Mouse (Mus musculus) liver, embryonic 11.5 days (tissue): ENCODE data around the gene Neurl1b. TPM values are rescaled to one million over a fixed set of nuclear protein-coding genes. Genes with fewer than 3 reads are reported as not detected.

ENCODE experiments used
- ATAC-seq: fragments of 200-750 bp; cut with Nextera tagmentation; replicated peaks from 2 replicates; pipeline ENCODE4 v1.8.0; 2017; ENCODE audit warnings: moderate number of reproducible peaks, mild to moderate bottlenecking, moderate TSS enrichment, moderate library complexity; ENCODE audit not compliant: low FRiP score
- DNase-seq: peaks from one replicate; pipeline ENCODE4 v3.0.0-alpha.2; 2017; ENCODE audit warnings: low spot score
- H3K27ac ChIP-seq: fragments of 300-500 bp; sonication (generic); 2 replicates; pipeline ENCODE4 v1.5.1; 2014; ENCODE audit warnings: mild to moderate bottlenecking, low read depth, low read length, control low read depth
- H3K27me3 ChIP-seq: fragments of 300-500 bp; sonication (generic); replicated peaks from 2 replicates; pipeline ENCODE4 v1.6.1; 2014; ENCODE audit warnings: low read length, mixed read lengths; ENCODE audit not compliant: control insufficient read depth, insufficient read depth
- H3K36me3 ChIP-seq: fragments of 300-500 bp; sonication (generic); 2 replicates; pipeline ENCODE4 v1.6.1; 2014; ENCODE audit warnings: mild to moderate bottlenecking, low read length, moderate library complexity, mixed read lengths; ENCODE audit not compliant: control insufficient read depth, insufficient read depth
- H3K4me1 ChIP-seq: fragments of 300-500 bp; sonication (generic); replicated peaks from 2 replicates; pipeline ENCODE4 v1.6.1; 2014; ENCODE audit warnings: low read length, mixed read lengths; ENCODE audit not compliant: control insufficient read depth, insufficient read depth
- H3K4me2 ChIP-seq: fragments of 300-500 bp; sonication (generic); 2 replicates; pipeline ENCODE4 v1.6.1; 2014; ENCODE audit warnings: mild to moderate bottlenecking, control low read depth, moderate library complexity
- H3K4me3 ChIP-seq: fragments of 300-500 bp; sonication (generic); 2 replicates; pipeline ENCODE4 v1.5.1; 2014; ENCODE audit warnings: low read depth, low read length, control low read depth
- H3K9ac ChIP-seq: fragments of 300-500 bp; sonication (generic); 2 replicates; pipeline ENCODE4 v1.6.1; 2014; ENCODE audit warnings: low read depth, low read length, control low read depth
- H3K9me3 ChIP-seq: fragments of 300-500 bp; sonication (generic); 2 replicates; pipeline ENCODE4 v1.6.1; 2016; ENCODE audit warnings: low read length, inconsistent platforms, mixed read lengths; ENCODE audit not compliant: control insufficient read depth
- WGBS: fragments of 180-500 bp; shearing (Covaris S2); extraction: QIAGEN DNeasy Blood & Tissue Kit; methylation state at CpG from one replicate; pipeline ENCODE4 v1.1.7; 2014; 5-methylcytosine and 5-hydroxymethylcytosine counted together
- polyA plus RNA-seq: library from polyadenylated mRNA; unstranded; fragments of >200 nt; fragmentation: Nextera tagmentation; extraction: Ambion mirVana; gene quantifications from 2 replicates; pipeline ENCODE4 v1.2.1, GENCODE M21; 2014

Gene Neurl1b
- polyA plus RNA-seq, 1 experiment from 2014 or later, result 0.12 TPM

DNA sequence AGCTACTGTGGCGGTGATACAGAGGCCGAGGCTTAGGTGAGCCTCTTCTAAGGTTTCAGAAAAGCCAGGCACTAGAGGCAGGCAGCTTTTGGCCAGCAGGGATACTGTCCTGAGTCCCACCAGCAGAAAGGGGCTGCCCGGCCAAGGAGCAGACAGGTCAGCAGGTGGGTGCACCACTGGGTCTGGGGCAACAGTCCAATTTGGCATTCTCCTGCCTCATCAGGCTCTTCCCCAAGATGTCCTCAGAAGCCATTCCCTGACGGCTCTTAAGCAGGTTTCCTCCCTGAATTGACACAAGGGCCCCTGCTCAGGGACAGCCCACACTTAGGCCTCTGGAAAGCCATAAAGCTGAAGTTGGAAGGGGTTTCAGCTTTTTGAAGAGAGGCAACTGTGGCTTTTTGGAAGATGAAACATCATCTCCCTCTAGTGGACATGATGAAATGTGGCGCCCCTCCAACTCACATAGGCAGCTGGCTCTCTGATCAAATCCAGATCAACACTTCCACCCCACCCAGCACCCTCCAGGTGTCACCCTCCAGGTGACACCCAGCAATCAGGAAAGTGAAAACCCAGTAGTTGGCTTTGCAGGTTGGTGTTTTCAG, 37.8 kb downstream of the Neurl1b start:
- H3K27me3 ChIP-seq, result no peaks in the 10 kb centered on the region
- DNase-seq (no peak), ATAC-seq (no peak)
- H3K9ac ChIP-seq, result no peak overlapping the region
- H3K4me1 ChIP-seq, result no peaks in the 10 kb centered on the region
- no peak overlapping the region for H3K4me2 ChIP-seq
- H3K9me3 ChIP-seq, result no peaks in the 10 kb centered on the region
- H3K36me3 ChIP-seq, result no peaks in the 10 kb centered on the region
- no peak overlapping the region for H3K27ac ChIP-seq
- 55% methylated on average over 5 of the region's 5 CpGs for WGBS
- no peak overlapping the region for H3K4me3 ChIP-seq

DNA sequence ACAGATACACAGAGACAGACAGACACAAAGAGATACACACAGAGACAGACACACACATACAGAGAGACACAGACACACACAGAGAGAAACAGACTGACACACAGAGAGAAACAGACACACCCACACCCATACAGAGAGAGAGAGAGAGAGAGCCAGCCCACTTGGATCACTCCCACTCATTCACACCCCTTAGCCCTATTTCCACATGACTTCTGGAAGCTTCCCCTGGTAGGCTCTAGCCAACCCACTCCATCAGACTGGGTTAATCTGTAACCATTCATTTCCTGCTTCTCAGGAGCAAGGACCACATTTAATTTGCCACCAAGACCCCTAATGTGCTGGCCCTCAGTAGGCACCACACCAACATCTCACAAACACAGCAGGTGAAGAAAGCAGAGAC, 42.9 kb downstream of the Neurl1b start:
- ATAC-seq (no peak), DNase-seq (no peak)
- H3K4me2 ChIP-seq, result no peak overlapping the region; the same call in 1 of the 2 replicates
- no peaks in the 10 kb centered on the region for H3K36me3 ChIP-seq
- no peak overlapping the region for H3K4me3 ChIP-seq
- 0 out of 2 replicates have a peak overlapping the region, but pooled peaks have one; percentile 18 for H3K9ac ChIP-seq
- no peak overlapping the region for H3K27ac ChIP-seq
- H3K9me3 ChIP-seq, result no peaks in the 10 kb centered on the region
- H3K4me1 ChIP-seq, result no peaks in the 10 kb centered on the region
- H3K27me3 ChIP-seq, result no peaks in the 10 kb centered on the region

DNA sequence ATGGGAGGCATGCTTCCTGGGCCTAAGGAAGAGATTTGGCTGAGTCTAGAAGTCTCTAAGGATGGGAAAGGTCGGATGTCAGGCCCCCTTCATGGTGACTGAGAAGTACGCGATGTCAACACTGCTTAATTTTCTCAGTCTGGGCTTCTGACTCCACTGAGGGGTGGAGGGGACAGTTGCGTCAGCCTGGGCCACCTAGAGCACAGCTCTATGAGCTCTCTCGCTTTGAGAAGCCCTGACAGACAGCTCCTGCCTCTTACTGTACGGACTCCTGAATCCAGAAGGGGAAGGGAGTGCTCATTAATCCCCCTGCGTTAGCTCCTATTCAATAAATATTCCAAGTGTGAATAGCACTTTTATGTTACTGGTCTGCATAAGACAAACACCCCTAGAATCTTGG, 43.4 kb downstream of the Neurl1b start:
- no peak overlapping the region for H3K9ac ChIP-seq
- DNase-seq (no peak), ATAC-seq (no peak)
- no peak overlapping the region for H3K27ac ChIP-seq
- H3K27me3 ChIP-seq, result no peaks in the 10 kb centered on the region
- H3K36me3 ChIP-seq, result no peaks in the 10 kb centered on the region
- no peaks in the 10 kb centered on the region for H3K4me1 ChIP-seq
- no peak overlapping the region; the same call in 1 of the 2 replicates for H3K4me2 ChIP-seq
- no peaks in the 10 kb centered on the region for H3K9me3 ChIP-seq
- WGBS, result 67% methylated on average over 7 of the region's 7 CpGs
- no peak overlapping the region for H3K4me3 ChIP-seq

DNA sequence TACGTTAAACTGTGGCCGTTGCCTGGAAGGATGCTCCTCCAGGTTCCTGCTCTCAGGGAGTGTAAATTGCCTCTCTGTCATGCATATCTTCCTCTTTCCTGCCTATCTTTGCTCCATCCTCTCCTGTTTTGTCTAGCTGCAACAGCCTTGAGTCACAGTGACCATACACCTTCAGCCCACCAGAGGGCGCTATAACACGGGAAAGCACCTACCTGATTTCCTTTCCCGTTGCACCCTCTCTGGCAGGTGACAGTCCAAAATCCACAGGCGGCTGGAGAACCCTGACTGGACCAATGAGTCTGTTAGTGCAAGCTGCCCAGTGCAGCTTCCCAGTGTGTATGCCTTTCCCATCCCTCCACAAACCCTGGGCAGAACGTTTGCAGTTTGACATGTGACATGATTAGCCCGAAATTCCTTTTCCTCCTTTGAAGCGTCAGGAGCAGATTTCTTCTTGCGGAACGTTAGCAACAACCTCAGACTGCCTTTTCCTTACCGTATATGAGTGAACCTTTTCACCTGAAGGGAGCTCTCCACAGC, 48.1 kb downstream of the Neurl1b start:
- H3K27ac ChIP-seq, result no peak overlapping the region
- H3K27me3 ChIP-seq, result no peaks in the 10 kb centered on the region
- no peak overlapping the region for H3K4me3 ChIP-seq
- H3K36me3 ChIP-seq, result no peaks in the 10 kb centered on the region
- no peak overlapping the region for H3K9ac ChIP-seq
- H3K4me2 ChIP-seq, result no peak overlapping the region
- no peaks in the 10 kb centered on the region for H3K9me3 ChIP-seq
- WGBS, result 25% methylated on average over 12 of the region's 12 CpGs
- ATAC-seq (no peak), DNase-seq (peak; percentile 68)
- 0 out of 2 replicates have a peak, but pooled peaks cover 2% of the 10 kb centered on the region for H3K4me1 ChIP-seq

DNA sequence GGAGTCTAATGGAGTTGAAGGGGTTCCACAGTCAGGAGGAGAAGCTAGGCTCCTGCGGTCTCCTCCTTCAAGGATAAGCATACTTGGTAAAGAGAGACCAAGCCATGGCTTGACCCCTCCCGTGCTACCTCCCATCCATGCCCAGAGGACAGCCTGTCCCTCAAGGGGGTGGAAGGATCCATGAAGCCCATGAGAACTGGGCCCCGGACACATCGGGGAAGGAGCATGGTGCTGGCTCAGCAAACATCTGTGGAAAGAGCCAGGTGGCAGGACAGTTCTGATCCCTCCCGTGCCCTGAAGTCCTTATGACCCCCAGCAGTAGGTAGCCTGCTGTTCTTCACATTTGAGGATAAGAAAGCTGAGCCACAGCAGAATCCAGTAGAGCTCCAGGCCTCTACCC, 48.8 kb downstream of the Neurl1b start:
- H3K27ac ChIP-seq, result no peak overlapping the region
- WGBS, result 82% methylated on average over 5 of the region's 5 CpGs
- H3K9ac ChIP-seq, result no peak overlapping the region
- ATAC-seq (no peak), DNase-seq (no peak)
- no peak overlapping the region for H3K4me2 ChIP-seq
- 0 out of 2 replicates have a peak, but pooled peaks cover 2% of the 10 kb centered on the region for H3K4me1 ChIP-seq
- H3K4me3 ChIP-seq, result no peak overlapping the region
- H3K36me3 ChIP-seq, result no peaks in the 10 kb centered on the region
- no peaks in the 10 kb centered on the region for H3K27me3 ChIP-seq
- no peaks in the 10 kb centered on the region for H3K9me3 ChIP-seq

DNA sequence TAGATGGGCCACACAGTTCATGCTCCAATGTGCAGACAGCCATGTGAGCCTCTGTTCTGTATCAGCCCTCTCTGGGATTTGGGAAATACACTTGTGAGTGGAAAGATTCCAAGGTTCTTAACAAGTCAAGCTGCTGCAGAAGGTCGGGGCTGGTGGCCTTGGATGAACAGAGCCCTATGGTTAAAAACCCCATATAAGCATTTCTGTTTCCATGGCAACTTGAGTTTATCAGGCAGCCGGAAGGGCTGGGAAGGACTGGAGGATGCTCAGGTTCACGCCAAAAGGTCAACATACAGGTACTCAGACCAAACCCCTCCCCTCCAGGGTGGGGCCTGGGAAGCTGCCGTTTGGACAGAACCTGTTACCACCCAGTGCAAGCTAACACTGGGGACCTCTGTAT, 49.4 kb downstream of the Neurl1b start:
- no peak overlapping the region for H3K9ac ChIP-seq
- 47% methylated on average over 4 of the region's 4 CpGs for WGBS
- H3K27ac ChIP-seq, result peak overlapping the region; percentile 43

DNA sequence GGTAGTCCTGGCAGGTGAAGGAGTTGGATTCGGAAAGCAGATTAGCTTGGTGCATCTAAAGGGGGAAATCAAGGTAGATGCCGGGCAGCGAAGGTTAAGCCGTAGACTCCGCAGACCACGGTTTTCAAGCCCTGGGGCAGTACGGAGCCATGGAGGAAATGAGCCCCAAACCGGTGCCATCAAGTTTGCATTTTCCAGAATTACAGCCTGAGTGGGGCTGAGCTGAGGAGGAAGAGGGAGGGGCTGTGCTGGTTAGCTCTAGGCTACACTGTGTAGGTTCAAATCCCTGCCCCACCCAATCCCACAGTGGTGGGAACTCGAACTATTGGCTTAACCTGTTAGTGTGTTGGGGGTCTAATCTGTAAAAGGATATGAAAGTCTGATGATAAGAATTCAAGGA, 49.9 kb downstream of the Neurl1b start:
- Histone ChIP-seq H3K27ac (peak overlapping the region; percentile 43), H3K9ac (no peak overlapping the region), H3K4me1 (0 out of 2 replicates have a peak, but pooled peaks cover 2% of the 10 kb centered on the region), H3K4me3 (no peak overlapping the region), H3K9me3 (no peaks in the 10 kb centered on the region), H3K4me2 (no peak overlapping the region), H3K36me3 (no peaks in the 10 kb centered on the region), H3K27me3 (no peaks in the 10 kb centered on the region)
- WGBS, result 77% methylated on average over 9 of the region's 9 CpGs
- no peak for DNase-seq
- ATAC-seq, result no peak

More for the DNA sequence above, 49.4 kb downstream of the Neurl1b start:
- no peaks in the 10 kb centered on the region for H3K36me3 ChIP-seq
- no peak overlapping the region for H3K4me3 ChIP-seq
- DNase-seq, result no peak
- H3K4me2 ChIP-seq, result no peak overlapping the region
- H3K9me3 ChIP-seq, result no peaks in the 10 kb centered on the region
- no peaks in the 10 kb centered on the region for H3K27me3 ChIP-seq
- no peak for ATAC-seq
- 0 out of 2 replicates have a peak, but pooled peaks cover 2% of the 10 kb centered on the region for H3K4me1 ChIP-seq

DNA sequence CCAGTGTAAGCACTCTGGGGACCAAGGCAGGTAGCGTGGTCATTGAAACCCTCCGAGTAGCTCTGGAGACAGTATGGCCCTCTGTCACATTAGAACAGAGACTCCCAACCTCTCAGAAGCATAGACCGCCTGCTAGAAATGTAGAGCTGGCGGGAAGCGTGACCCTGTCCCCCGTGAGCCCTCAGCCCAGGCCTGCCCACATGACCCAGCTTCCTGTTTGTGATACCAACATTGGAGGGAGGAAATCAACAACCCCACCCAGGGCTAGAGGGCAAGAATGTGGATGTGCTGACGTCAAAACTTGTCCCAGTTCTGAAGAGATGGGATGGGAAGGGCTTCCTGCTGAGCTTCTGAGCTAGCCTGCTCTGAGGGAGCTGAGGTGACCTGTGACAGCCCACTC, 50.3 kb downstream of the Neurl1b start:
- Histone ChIP-seq H3K4me2 (no peak overlapping the region), H3K27me3 (no peaks in the 10 kb centered on the region), H3K9me3 (no peaks in the 10 kb centered on the region), H3K27ac (peak overlapping the region; percentile 43), H3K4me3 (no peak overlapping the region), H3K36me3 (no peaks in the 10 kb centered on the region), H3K4me1 (0 out of 2 replicates have a peak, but pooled peaks cover 2% of the 10 kb centered on the region), H3K9ac (no peak overlapping the region)
- WGBS, result 59% methylated on average over 7 of the region's 7 CpGs
- 0 out of 2 replicates have a peak, but pooled peaks have one; percentile 22 for ATAC-seq
- DNase-seq, result no peak

DNA sequence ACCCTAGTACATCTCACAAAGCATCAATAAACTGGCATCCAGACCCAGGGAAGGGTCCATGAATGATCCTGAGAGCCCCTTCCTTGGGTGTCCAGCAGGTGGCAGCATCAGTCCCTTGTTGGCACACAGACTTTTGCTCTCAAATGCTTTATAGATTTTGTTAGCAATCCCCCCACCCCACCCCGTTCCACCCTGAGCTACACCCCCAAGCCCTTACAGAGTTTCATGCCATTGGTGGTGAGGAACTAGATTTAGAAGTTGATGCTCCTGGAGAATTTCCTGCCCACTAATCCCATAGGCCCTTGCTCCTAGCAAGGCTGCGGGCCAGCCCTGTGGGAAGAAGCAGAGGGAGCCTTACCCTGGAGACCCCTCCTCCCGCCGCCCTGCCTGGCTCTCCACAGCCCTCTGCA, 52.1 kb downstream of the Neurl1b start:
- WGBS, result 10% methylated on average over 4 of the region's 4 CpGs
- peak overlapping the region; percentile 20; the same call in 1 of the 2 replicates for H3K4me2 ChIP-seq
- ATAC-seq (0 out of 2 replicates have a peak, but pooled peaks have one; percentile 40), DNase-seq (peak; percentile 64)
- no peak overlapping the region for H3K4me3 ChIP-seq
- no peaks in the 10 kb centered on the region for H3K27me3 ChIP-seq
- no peak overlapping the region for H3K9ac ChIP-seq
- no peak overlapping the region for H3K27ac ChIP-seq
- 0 out of 2 replicates have a peak, but pooled peaks cover 2% of the 10 kb centered on the region for H3K4me1 ChIP-seq
- no peaks in the 10 kb centered on the region for H3K9me3 ChIP-seq
- no peaks in the 10 kb centered on the region for H3K36me3 ChIP-seq
